Mouse (Mus musculus) ES-Bruce4 (cell line): Measurements from ENCODE around the gene Dbnl.

ENCODE experiments used
- CTCF ChIP-seq: IDR thresholded peaks from one replicate; pipeline ENCODE4 v1.8.1; 2011; ENCODE audit warnings: low read depth, low read length
- EP300 ChIP-seq: IDR thresholded peaks from 2 replicates; pipeline ENCODE4 v1.6.1; 2011; ENCODE audit warnings: low read depth, low read length; ENCODE audit not compliant: insufficient read depth
- POLR2A ChIP-seq: IDR thresholded peaks from one replicate; pipeline ENCODE4 v1.8.1; 2011; ENCODE audit warnings: low read length; ENCODE audit not compliant: insufficient read depth

DNA sequence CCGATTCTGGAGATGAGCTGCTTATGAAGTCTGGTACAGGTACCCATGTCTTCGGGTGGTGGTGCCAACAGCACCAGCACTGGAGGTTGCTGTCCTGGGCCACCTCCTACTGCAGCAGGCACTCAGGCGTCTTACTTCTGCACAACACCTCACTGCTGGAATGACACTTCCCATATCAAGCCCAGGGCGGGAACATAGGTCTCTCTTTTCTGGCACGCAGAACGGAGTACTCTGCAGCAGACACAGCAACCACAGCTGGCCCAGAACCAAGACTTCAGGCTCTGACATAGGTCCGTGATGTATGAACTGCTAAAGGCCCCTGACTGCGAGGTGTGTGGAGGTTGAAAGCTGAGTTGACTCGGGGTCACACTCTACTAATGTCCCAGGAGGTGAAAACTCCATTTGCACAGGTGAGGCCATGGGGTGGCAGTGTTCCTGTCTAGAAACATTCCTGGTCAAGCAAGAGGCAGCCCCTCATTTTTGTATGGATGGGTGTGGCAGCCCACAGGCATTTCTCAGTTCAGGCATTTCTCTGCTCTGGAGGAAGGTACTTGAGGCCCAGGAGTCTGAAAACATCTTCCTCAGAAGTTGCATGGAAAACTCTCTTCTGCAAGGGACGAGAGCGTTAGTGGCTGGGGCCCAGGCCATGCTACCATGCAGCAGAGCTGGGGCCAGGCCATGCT, 40.4 kb downstream of the Dbnl start:
- TF ChIP-seq CTCF = no peak
- TF ChIP-seq POLR2A = no peak
- TF ChIP-seq EP300 = no peak
